Mouse (Mus musculus) left cerebral cortex, postnatal 36 days (tissue): ENCODE data around the gene Pigg. TPM values are rescaled to one million over a fixed set of nuclear protein-coding genes. Genes with fewer than 3 reads are reported as not detected.

Experiments used
- DNase-seq, 2 experiments: peaks; one replicate each; pipeline ENCODE4 v3.0.0; 2021 to 2022; ENCODE audit warnings: low spot score in 2 of 2, mixed read lengths in 1 of 2
- intact Hi-C: fragments of 180-260 bp; cut with DNase I; formaldehyde crosslinking; loops from one replicate; pipeline ENCODE4 v1.15.1; 2025
- total RNA-seq, 2 experiments: library from RNA; stranded (reverse); gene quantifications; 2 replicates each; pipeline ENCODE4 v1.2.3; 2021

Gene Pigg
- total RNA-seq, 2 experiments from 2014 or later = 10.8 to 13.2 TPM

DNA sequence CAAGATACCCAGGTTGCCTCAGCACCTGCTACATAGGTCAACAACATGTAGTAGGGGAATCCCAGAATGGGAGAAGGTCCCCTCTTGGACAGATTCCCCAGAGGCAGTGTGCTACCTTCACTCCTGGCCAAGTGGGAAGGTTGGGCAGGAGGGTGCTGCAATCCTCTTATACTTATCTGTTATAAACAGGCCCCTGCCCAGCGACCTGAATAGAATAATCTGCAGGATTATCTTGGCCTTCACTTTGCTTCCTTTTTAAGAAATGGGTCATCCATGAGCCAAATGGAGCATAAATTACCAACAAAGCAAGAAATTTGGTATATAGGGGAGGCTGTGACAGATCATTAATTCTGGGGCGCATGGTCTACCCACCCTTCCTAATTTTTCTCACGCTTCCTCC is 77.3 kb downstream of the Pigg start:
- intact Hi-C loops = no loop called here
- no peak for DNase-seq

Other genes with a start within 250 kb of the Pigg start
- 10 to 100 TPM; 43.1 to 65.6 TPM for gene Mtf2, start 246.9 kb upstream of the Pigg start, total RNA-seq
- gene Tmed5, start 180.0 kb upstream of the Pigg start, total RNA-seq = 10 to 100 TPM; 25.2 to 27.5 TPM
- 1 to 10 TPM; 1.3 to 1.6 TPM for gene Ccdc18, start 179.7 kb upstream of the Pigg start, total RNA-seq
- gene Dr1, start 43.7 kb upstream of the Pigg start, total RNA-seq = 10 to 100 TPM; 32.0 to 32.2 TPM
- gene Gm42517, start 55.3 kb downstream of the Pigg start, total RNA-seq = 10 to 100 TPM; 62.2 to 69.6 TPM
- under 1 TPM; 0.30 to 0.36 TPM for gene Pde6b, start 75.8 kb downstream of the Pigg start, total RNA-seq
- gene Atp5k, start 121.8 kb downstream of the Pigg start, total RNA-seq = 100 to 1,000 TPM; 230 to 258 TPM
- gene Mfsd7a, start 136.3 kb downstream of the Pigg start, total RNA-seq = under 1 TPM; 0.94 to 0.97 TPM
- 10 to 100 TPM; 51.8 to 56.5 TPM for gene Pcgf3, start 148.6 kb downstream of the Pigg start, total RNA-seq
- 100 to 1,000 TPM; 644 to 792 TPM for gene Cplx1, start 237.4 kb downstream of the Pigg start, total RNA-seq